Mouse (Mus musculus) lung, postnatal 0 days (tissue): ENCODE results near the gene Cd300lg. TPM values are rescaled to one million over a fixed set of nuclear protein-coding genes. Genes with fewer than 3 reads are reported as not detected.

Experiments
- ATAC-seq: fragments of 200-750 bp; cut with Nextera tagmentation; 2 replicates; pipeline ENCODE4 v1.8.0; 2017; ENCODE audit warnings: moderate library complexity
- DNase-seq: peaks from one replicate; pipeline ENCODE4 v3.0.0-alpha.2; 2016; ENCODE audit warnings: low spot score
- H3K27ac ChIP-seq: fragments of 300-500 bp; sonication (generic); 2 replicates; pipeline ENCODE4 v1.5.1; 2014; ENCODE audit warnings: antibody characterized with exemption, mild to moderate bottlenecking, low read length, mixed read lengths
- H3K27me3 ChIP-seq: fragments of 300-500 bp; sonication (generic); replicated peaks from 2 replicates; pipeline ENCODE4 v1.6.1; 2014; ENCODE audit warnings: low read length, mixed read lengths; ENCODE audit not compliant: insufficient read depth
- H3K36me3 ChIP-seq: fragments of 300-500 bp; sonication (generic); 2 replicates; pipeline ENCODE4 v1.6.1; 2014; ENCODE audit warnings: low read length, mixed read lengths; ENCODE audit not compliant: insufficient read depth
- H3K4me1 ChIP-seq: fragments of 300-500 bp; sonication (generic); 2 replicates; pipeline ENCODE4 v1.6.1; 2014; ENCODE audit warnings: antibody characterized with exemption, low read depth, low read length, mixed read lengths; ENCODE audit not compliant: insufficient read depth
- H3K4me2 ChIP-seq: fragments of 300-500 bp; sonication (generic); replicated peaks from 2 replicates; pipeline ENCODE4 v1.6.1; 2014; ENCODE audit warnings: low read depth, mild to moderate bottlenecking, low read length, moderate library complexity, mixed read lengths
- H3K4me3 ChIP-seq: fragments of 300-500 bp; sonication (generic); 2 replicates; pipeline ENCODE4 v1.5.1; 2014; ENCODE audit warnings: low read depth, low read length
- H3K9ac ChIP-seq: fragments of 300-500 bp; sonication (generic); replicated peaks from 2 replicates; pipeline ENCODE4 v1.6.1; 2014; ENCODE audit warnings: low read depth, mild to moderate bottlenecking
- H3K9me3 ChIP-seq: fragments of 300-500 bp; sonication (generic); 2 replicates; pipeline ENCODE4 v1.6.1; 2016; ENCODE audit warnings: low read length, mixed read lengths
- CTCF ChIP-seq: IDR thresholded peaks from 2 replicates; pipeline ENCODE4 v1.5.1; 2016; ENCODE audit warnings: antibody characterized with exemption, mild to moderate bottlenecking
- EP300 ChIP-seq: IDR thresholded peaks from 2 replicates; pipeline ENCODE4 v1.6.1; 2016; ENCODE audit warnings: antibody characterized with exemption, mild to moderate bottlenecking, control low read depth
- WGBS: fragments of 180-500 bp; shearing (Covaris S2); extraction: QIAGEN DNeasy Blood & Tissue Kit; methylation state at CpG from one replicate; pipeline ENCODE4 v1.1.7; 2014; 5-methylcytosine and 5-hydroxymethylcytosine counted together
- polyA plus RNA-seq: library from polyadenylated mRNA; unstranded; fragments of >200 nt; fragmentation: Nextera tagmentation; extraction: Ambion mirVana; gene quantifications from 2 replicates; pipeline ENCODE4 v1.2.1, GENCODE M21; 2015

Gene Cd300lg
- polyA plus RNA-seq, 1 experiment from 2014 or later, result 2.4 TPM

DNA sequence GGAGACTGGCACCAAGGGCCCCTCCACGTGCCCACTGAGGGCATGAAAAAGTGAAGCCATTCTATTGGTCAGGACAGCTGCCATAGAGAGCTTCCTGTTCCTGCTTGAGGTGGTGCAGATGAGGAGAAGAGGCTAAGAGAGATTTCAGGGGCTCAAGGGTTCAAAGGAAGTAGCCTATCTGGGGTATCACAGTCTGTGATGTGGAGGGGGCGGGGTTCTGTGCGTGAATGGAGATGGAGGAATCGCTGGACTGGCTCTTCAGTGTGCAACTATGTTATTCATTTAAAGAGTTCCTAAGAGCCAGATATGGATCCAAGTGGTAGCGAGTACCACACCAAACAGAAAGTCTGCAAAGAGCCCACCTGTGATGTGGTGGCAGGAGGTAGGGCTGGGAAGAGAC, 55.1 kb downstream of the Cd300lg start:
- TF ChIP-seq EP300, result no peak
- Histone ChIP-seq H3K9ac (no peak overlapping the region), H3K36me3 (no peaks in the 10 kb centered on the region), H3K4me2 (peak overlapping the region; percentile 28), H3K4me1 (no peaks in the 10 kb centered on the region), H3K27ac (no peak overlapping the region), H3K27me3 (no peaks in the 10 kb centered on the region), H3K4me3 (no peak overlapping the region), H3K9me3 (no peaks in the 10 kb centered on the region)
- ATAC-seq, result no peak
- DNase-seq, result no peak
- whole genome bisulfite sequencing, result 51% methylated on average over 5 of the region's 5 CpGs

GRCm38 (mm10) chr11:102096887-102097391, 55.6 kb downstream of the Cd300lg start:
- peak; percentile 92 for ATAC-seq
- Histone ChIP-seq H3K27ac (no peak overlapping the region), H3K9me3 (no peaks in the 10 kb centered on the region), H3K36me3 (no peaks in the 10 kb centered on the region), H3K4me2 (peak overlapping the region; percentile 28), H3K4me3 (no peak overlapping the region), H3K9ac (no peak overlapping the region), H3K27me3 (no peaks in the 10 kb centered on the region), H3K4me1 (no peaks in the 10 kb centered on the region)
- WGBS, result 2% methylated on average over 18 of the region's 18 CpGs
- TF ChIP-seq CTCF (peak; percentile 73), EP300 (no peak)
- peak; percentile 88 for DNase-seq

DNA sequence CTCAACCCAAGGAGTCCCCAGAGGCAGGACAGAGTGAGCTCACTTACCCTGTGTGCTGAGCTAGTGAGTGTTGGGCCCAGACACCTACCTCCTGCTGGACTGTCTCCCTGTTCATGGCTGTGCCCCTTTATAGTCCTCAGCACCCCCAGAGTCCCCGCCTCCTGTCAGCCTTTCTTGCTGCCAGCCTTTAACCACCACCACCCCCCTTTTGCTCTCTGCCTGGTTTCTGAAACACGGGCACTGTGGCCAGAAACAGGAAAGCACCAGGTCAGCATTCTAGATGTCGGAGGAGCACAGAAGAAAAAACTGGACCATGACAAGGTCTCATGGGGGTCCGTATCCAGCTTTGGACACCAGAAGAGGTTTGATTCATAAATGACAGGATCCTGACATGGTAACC, 59.9 kb downstream of the Cd300lg start, which contains the start of gene Ppy:
Gene Ppy (minus strand): TSS at position 101 of the 400 bp plus-strand sequence.
- no peaks in the 10 kb centered on the region for H3K4me1 ChIP-seq
- no peak within 1 kb of the TSS for H3K27ac ChIP-seq
- H3K9ac ChIP-seq, result no peak within 1 kb of the TSS
- WGBS, result 73% methylated on average over 4 of the region's 4 CpGs
- TF ChIP-seq EP300 (no peak), CTCF (no peak)
- no peak within 1 kb of the TSS for H3K4me2 ChIP-seq
- no peak within 1 kb of the TSS for H3K4me3 ChIP-seq
- H3K27me3 ChIP-seq, result peaks cover 18% of the 10 kb centered on the region; the same call in 1 of the 2 replicates
- ATAC-seq (no peak), DNase-seq (no peak)
- no peaks in the 10 kb centered on the region for H3K9me3 ChIP-seq
- no peaks in the 10 kb centered on the region for H3K36me3 ChIP-seq

- H3K27ac ChIP-seq, result no peak overlapping the region
- TF ChIP-seq EP300 (no peak), CTCF (peak; percentile 84)
- DNase-seq (peak; percentile 75), ATAC-seq (no peak)
- H3K9ac ChIP-seq, result no peak overlapping the region
- no peak overlapping the region for H3K4me2 ChIP-seq
- 14% methylated on average over 17 of the region's 17 CpGs for WGBS
- no peaks in the 10 kb centered on the region for H3K4me1 ChIP-seq
- H3K9me3 ChIP-seq, result no peaks in the 10 kb centered on the region
- H3K36me3 ChIP-seq, result no peaks in the 10 kb centered on the region
- H3K27me3 ChIP-seq, result peaks cover 30% of the 10 kb centered on the region
- no peak overlapping the region for H3K4me3 ChIP-seq
Observed at GRCm38 (mm10) chr11:102102485-102103258, 61.4 kb downstream of the Cd300lg start.

Other genes with a start within 250 kb of the Cd300lg start
- gene Meox1, start 147.1 kb upstream of the Cd300lg start, polyA plus RNA-seq, result 8.1 and 8.7 TPM in 2 replicates
- gene Sost, start 74.5 kb upstream of the Cd300lg start, polyA plus RNA-seq, result 0.06 TPM in 1 of 2 replicates, not detected in the other
- gene Cfap97d1, start 57.2 kb upstream of the Cd300lg start, polyA plus RNA-seq, result 0.20 TPM in 1 of 2 replicates, not detected in the other
- 78.2 and 80.0 TPM in 2 replicates for gene Dusp3, start 54.5 kb upstream of the Cd300lg start, polyA plus RNA-seq
- gene Mpp3, start 13.0 kb upstream of the Cd300lg start, polyA plus RNA-seq, result 0.84 and 2.2 TPM in 2 replicates
- gene Mpp2, start 47.0 kb downstream of the Cd300lg start, polyA plus RNA-seq, result 3.9 TPM in 2 replicates
- 2.6 and 4.2 TPM in 2 replicates for gene Ppy, start 59.8 kb downstream of the Cd300lg start, polyA plus RNA-seq
- gene Pyy, start 66.3 kb downstream of the Cd300lg start, polyA plus RNA-seq, result not detected in 2 replicates
- 0.91 and 1.4 TPM in 2 replicates for gene Nags, start 104.0 kb downstream of the Cd300lg start, polyA plus RNA-seq
- 17.6 and 18.9 TPM in 2 replicates for gene Tmem101, start 114.9 kb downstream of the Cd300lg start, polyA plus RNA-seq
- gene Lsm12, start 143.8 kb downstream of the Cd300lg start, polyA plus RNA-seq, result 74.7 and 79.9 TPM in 2 replicates
- gene G6pc3, start 148.1 kb downstream of the Cd300lg start, polyA plus RNA-seq, result 15.8 and 16.7 TPM in 2 replicates
- gene Hdac5, start 188.7 kb downstream of the Cd300lg start, polyA plus RNA-seq, result 65.6 and 79.0 TPM in 2 replicates
- 0.88 and 1.3 TPM in 2 replicates for gene BC030867, start 207.4 kb downstream of the Cd300lg start, polyA plus RNA-seq
- gene Asb16, start 227.2 kb downstream of the Cd300lg start, polyA plus RNA-seq, result not detected in 2 replicates
- 46.1 and 47.4 TPM in 2 replicates for gene Tmub2, start 243.4 kb downstream of the Cd300lg start, polyA plus RNA-seq